Mouse (Mus musculus) ovary, adult 18-20 months (tissue): ENCODE data around the gene Neu4.
"Not testable (repeated sequence)": the region's sequence is repeated elsewhere in the genome, so short reads cannot be mapped to it uniquely, and the experiment has no call there.

Experiments used
- DNase-seq: peaks from one replicate; pipeline ENCODE4 v3.0.0; 2022; ENCODE audit warnings: low spot score, mixed read lengths

Neu4 gene

DNA sequence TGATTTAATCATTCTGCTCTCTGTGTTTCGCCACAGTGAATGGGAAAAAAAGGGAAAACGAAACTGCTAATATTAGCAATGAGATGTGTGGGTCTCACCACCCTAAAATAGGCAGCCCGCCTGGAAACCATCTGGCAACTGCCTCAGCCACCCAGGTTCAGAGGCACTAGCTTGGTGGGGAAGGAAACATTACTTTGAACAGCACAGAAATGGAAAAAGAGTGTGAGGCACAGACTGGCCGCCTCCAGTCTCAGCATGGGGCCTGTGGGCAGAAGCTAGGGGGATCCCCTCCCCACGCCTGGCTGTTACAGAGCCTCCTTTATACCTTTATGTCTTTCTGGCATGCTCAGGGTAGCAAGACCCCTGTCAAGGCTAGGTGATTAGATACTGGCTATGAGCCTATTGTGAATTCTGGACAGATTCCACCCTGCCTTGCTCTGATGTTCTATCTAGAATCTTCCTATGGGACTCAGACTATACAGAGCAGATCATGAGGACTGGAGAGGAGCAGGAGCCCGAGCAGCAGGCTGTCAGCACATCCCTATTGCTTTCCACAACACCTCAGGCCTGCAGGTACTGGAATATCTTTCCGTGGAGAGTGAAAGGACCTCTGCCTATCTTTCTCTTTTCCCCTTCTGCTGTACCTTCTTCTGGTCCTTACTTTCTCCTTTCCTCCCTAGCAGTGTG, 33.4 kb downstream of the Neu4 start:
- no peak for DNase-seq

DNA sequence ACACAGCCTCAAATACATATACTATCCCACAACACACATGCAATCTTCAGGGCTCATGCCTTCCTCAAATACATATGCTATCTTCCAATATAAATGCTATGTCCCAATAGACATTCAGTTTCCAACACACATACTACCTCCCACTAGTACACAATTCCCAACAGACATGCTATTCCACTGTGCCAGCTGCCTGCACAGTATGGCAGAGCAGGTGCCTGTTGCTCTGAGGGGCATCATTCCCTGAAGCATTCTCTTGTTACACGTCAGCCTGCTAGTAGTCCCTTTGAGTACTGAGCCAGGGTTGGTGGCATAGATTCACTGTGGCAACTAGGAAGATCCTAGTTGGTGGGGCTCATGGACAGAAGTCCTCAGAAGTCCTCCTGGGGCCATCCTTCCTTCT, 34.2 kb downstream of the Neu4 start:
- DNase-seq = no peak

DNA sequence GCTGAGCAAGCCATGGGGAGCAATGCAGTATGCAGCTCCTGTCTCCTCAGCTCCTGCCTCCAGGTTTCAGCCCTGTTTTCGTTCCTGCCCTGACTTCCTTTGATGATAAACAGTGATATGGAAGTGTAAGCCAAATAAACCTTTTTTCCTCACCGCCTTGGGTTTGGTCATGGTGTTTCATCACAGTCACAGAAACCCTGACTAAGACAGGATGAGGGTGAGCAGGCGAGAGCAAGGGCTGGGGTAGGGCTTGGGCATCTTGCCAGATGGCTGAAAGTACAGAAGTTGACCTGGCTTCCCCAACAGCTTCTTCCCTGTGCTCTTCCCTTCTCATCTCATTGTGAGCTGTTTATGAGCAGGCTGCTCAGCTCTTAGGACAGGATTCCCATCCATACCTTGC, 35.7 kb downstream of the Neu4 start:
- DNase-seq = no peak

DNA sequence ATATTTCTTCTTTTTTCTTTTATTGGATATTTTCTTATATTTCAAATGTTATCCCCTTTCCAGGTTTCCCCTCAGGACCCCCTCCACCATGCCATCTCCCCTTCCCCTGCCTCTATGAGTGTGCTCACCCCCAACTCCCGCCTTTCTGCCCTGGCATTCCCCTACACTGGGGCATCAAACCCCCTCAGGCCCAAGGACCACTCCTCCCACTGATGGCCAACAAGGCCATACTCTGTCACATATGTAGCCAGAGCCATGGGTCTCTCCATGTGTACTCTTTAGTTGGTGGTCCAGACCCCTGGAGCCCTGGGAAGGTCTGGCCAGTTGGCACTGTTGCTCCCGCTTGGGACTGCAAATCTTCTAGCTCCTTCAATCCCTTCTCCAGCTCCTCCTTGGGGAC, 37.1 kb downstream of the Neu4 start:
- DNase-seq = no peak

DNA sequence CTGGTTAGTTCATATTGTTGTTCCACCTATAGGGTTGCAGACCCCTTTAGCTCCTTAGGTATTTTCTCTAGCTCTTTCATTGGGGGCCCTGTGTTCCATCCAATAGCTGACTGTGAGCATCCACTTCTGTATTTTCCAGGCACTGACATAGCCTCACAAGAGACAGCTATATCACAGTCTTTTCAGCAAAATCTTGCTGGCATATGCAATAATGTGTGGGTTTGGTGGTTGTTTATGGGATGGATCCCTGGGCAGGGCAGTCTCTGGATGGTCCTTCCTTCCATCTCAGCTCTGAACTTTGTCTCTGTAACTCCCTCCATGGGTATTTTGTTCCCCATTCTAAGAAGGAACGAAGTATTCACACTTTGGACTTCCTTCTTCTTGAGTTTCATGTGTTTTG, 38.0 kb downstream of the Neu4 start:
- not testable (repeated sequence) for DNase-seq

DNA sequence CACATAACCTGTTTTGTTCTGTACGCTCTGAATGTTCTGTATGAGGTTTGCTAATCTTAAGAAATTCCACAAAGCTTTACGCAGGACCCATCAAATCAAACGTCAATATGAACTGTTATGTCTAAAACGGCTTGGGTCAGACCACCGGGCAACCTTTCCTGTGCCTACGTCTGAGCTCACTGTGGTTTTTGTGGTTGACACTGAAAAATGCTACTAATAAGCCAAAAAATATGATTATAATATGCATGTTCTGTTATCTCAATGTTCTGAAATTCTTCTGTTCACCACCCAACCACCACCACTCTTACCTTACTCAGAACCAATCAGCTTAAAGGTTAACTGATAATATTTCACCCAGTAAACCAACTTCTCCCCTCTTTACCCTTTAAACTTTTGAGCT, 54.5 kb downstream of the Neu4 start:
- no peak for DNase-seq

DNA sequence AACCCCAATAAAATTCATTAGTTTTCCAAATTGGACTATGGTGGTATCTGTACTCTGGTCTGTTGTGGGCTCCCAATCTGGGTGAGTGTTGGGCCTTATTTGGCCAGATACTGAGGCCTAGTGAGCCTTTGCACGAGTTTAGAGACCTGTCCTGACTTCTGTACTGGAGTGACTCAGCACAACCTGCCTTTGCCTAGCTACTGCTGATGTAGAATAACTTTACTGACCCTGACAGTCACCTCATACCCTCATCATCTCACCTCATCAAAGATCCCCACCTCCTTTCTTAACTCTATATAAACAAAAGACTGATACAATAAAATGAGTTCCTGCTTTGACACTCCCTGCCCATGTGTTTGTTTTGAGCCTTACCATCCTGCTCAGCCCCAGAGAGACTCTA, 56.5 kb downstream of the Neu4 start:
- no peak for DNase-seq
